Mouse (Mus musculus) G1E (cell line): ENCODE data around the gene 1190007I07Rik. TPM values are rescaled to one million over a fixed set of nuclear protein-coding genes. Genes with fewer than 3 reads are reported as not detected.
"Not testable (repeated sequence)": the region's sequence is repeated elsewhere in the genome, so short reads cannot be mapped to it uniquely, and the experiment has no call there.

Source experiments
- ATAC-seq: 2 replicates; pipeline ENCODE4 v1.8.0; 2016; ENCODE audit warnings: mild to moderate bottlenecking; ENCODE audit not compliant: insufficient number of reproducible peaks, poor library complexity, low FRiP score, severe bottlenecking; ENCODE audit errors: extremely low read depth
- DNase-seq: peaks from one replicate; pipeline ENCODE4 v3.0.0; 2012; ENCODE audit warnings: low spot score
- H3K27me3 ChIP-seq: 2 replicates; pipeline ENCODE4 v1.6.1; 2012; ENCODE audit warnings: mild to moderate bottlenecking, low read length, inconsistent platforms; ENCODE audit not compliant: insufficient read depth
- H3K36me3 ChIP-seq: replicated peaks from 2 replicates; pipeline ENCODE3; 2012; ENCODE audit warnings: mild to moderate bottlenecking, inconsistent platforms
- H3K4me1 ChIP-seq: 2 replicates; pipeline ENCODE4 v1.6.1; 2012; ENCODE audit warnings: low read depth, low read length, inconsistent platforms, mixed read lengths; ENCODE audit not compliant: insufficient read depth
- H3K4me3 ChIP-seq: 2 replicates; pipeline ENCODE4 v1.5.1; 2012; ENCODE audit warnings: low read depth, mild to moderate bottlenecking, inconsistent platforms, low read length, moderate library complexity, mixed read lengths
- H3K9me3 ChIP-seq: replicated peaks from 2 replicates; pipeline ENCODE4 v1.6.1; 2012; ENCODE audit warnings: inconsistent platforms
- CTCF ChIP-seq: IDR thresholded peaks from 2 replicates; pipeline ENCODE4 v1.5.1; 2012; ENCODE audit warnings: low read depth, low read length, inconsistent platforms, mixed read lengths
- GATA1 ChIP-seq: IDR thresholded peaks from 2 replicates; pipeline ENCODE4 v1.6.1; 2012; ENCODE audit warnings: borderline replicate concordance, low read length, inconsistent platforms, mixed read lengths
- GATA2 ChIP-seq: IDR thresholded peaks from 2 replicates; pipeline ENCODE4 v1.6.1; 2012; ENCODE audit warnings: low read depth, low read length, inconsistent platforms, borderline replicate concordance
- POLR2AphosphoS5 ChIP-seq: IDR thresholded peaks from 2 replicates; pipeline ENCODE4 v1.6.1; 2012; ENCODE audit warnings: low read depth, low read length, inconsistent platforms; ENCODE audit not compliant: insufficient replicate concordance
- TAL1 ChIP-seq: conservative IDR thresholded peaks from 2 replicates; pipeline ENCODE4 v1.6.1; 2012; ENCODE audit warnings: low read depth, low read length, inconsistent platforms, mixed read lengths
- polyA plus RNA-seq: library from polyadenylated mRNA; stranded (reverse); fragments of >175 nt; gene quantifications from 2 replicates; pipeline ENCODE4 v1.2.3, GENCODE M21; 2012
- total RNA-seq, 2 experiments: library from RNA; stranded (forward) in 1 of 2; stranded (reverse) in 1 of 2; fragments of 200-1000 nt in 1 of 2; fragments of >200 nt in 1 of 2; fragmentation: Nextera tagmentation in 1 of 2; gene quantifications; 2 replicates each; pipeline ENCODE4 v1.2.3; 2014 to 2017

The 1190007I07Rik gene
- total and polyA plus RNA-seq, 3 experiments: 10.5 to 59.5 (median 55.8) TPM

DNA sequence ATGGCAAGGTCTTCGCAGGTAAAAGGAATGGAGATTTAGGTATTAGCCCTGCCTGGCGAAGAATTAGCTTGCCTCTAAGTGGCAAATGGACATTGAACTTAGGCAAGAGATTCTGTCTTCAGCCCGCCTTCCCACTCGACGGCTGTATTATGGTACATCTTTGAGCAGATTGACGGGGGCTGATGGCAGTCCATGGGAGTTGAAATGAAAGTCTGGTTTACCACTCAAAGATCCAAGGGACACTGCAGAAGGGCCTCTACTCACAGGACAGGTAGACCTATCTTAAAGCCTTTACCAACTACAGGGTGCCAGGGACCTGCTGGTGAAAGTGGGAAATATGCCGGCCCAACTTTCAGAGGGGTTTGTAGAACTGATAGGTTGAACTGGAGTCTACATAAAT, 7.5 kb upstream of the 1190007I07Rik start:
- peaks cover 30% of the 10 kb centered on the region for H3K4me1 ChIP-seq
- TF ChIP-seq GATA1: no peak
- TF ChIP-seq POLR2AphosphoS5: no peak
- no peak for TF ChIP-seq GATA2
- TF ChIP-seq CTCF: no peak
- no peak for TF ChIP-seq TAL1
- H3K9me3 ChIP-seq: no peaks in the 10 kb centered on the region
- no peak for DNase-seq
- H3K4me3 ChIP-seq: peak overlapping the region; percentile 81
- H3K27me3 ChIP-seq: no peaks in the 10 kb centered on the region
- peaks cover 42% of the 10 kb centered on the region for H3K36me3 ChIP-seq
- ATAC-seq: no peak

DNA sequence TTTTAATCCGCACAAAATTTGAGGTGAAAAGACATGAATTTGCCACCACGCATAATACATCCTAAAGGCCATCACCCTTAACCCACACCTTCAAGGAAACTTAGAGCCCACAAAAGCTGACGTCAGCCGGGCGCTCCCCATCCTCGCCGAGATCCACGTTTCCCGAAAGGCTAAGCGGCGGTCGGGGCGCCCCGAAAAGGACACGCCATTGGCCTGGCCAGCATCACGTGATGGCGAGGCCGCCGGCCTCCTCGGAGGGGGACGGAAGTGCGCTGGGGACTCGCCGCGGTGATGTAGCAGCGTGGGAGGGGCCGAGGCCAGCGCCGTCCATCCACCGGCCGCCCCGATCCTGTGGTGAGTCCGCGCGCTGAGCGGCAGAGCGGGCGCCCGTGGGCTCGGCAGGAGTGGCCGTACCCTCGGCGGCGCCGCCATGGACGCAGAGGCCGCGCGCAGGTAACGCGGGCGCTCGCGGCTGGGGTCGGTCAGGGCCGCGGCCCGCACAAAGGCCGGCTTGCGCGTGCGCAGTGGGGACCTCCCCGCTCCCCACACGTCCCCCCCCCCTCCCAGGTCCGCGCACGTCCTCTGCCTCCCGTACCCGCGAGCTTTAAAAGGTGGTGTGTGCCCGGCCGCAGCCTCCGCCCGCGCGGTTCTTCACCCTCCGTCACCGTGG, 6.7 kb upstream of the 1190007I07Rik start, which contains the start of gene Tdg:
Gene Tdg, plus strand, starts transcription at position 243 of the 670 bp plus-strand sequence.
- H3K27me3 ChIP-seq, H3K9me3 ChIP-seq: not testable (repeated sequence)
- peak within 1 kb of the TSS; percentile 81 for H3K4me3 ChIP-seq
- peaks cover 30% of the 10 kb centered on the region for H3K4me1 ChIP-seq
- ATAC-seq (peak; percentile 93), DNase-seq (peak; percentile 91)
- H3K36me3 ChIP-seq: peaks cover 35% of the 10 kb centered on the region

DNA sequence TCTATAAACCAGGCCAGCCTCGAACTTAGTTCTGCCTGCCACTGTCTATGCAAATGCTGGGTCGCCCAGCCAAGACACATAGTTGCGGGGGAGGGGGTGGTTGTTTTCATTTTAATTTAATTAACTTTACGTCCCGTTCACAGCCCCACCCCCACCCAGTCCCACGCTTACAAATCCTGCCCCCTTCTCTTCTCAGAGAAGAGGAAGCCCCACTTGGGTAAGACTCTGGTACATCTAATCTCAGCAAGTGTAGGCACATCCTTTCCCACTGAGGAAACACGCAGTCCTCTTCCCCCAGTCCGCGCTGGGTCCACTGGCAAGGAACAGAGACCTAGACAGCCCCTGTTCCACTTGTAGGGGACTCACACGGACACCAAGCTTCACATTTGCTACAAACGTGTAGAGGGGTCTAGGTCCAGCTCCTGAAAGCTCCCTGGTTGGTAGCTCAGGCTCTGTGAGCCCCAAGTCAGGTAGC, 6.1 kb upstream of the 1190007I07Rik start:
- ATAC-seq: peak; percentile 10; the same call in 1 of the 2 replicates
- DNase-seq: no peak
- H3K27me3 ChIP-seq: no peaks in the 10 kb centered on the region
- TF ChIP-seq CTCF (no peak), POLR2AphosphoS5 (no peak), GATA2 (no peak), GATA1 (no peak), TAL1 (no peak)
- H3K4me1 ChIP-seq: peaks cover 27% of the 10 kb centered on the region
- no peaks in the 10 kb centered on the region for H3K9me3 ChIP-seq
- H3K36me3 ChIP-seq: peaks cover 31% of the 10 kb centered on the region
- H3K4me3 ChIP-seq: peak overlapping the region; percentile 81

DNA sequence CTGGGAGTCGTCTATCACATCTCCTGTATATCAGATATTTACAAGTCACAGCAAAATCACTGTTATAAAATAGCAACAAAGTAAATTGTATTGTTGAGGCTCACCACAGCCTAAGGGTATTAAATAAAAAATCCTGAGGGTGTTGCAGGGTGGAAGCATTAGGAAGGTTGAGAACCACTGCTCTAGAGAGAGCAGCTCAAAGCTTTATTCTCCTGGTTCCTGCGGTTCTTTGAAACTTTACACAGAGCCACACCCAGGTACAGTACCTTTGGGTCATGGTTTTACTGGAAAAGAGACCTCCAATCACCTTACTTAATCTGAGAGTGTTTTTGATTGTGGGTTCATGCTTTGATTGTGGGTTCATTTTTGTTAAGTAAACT, 515 bp upstream of the 1190007I07Rik start:
- H3K36me3 ChIP-seq, DNase-seq, H3K27me3 ChIP-seq, ATAC-seq, H3K9me3 ChIP-seq, H3K4me1 ChIP-seq: not testable (repeated sequence)
- H3K4me3 ChIP-seq: peak overlapping the region; percentile 82

DNA sequence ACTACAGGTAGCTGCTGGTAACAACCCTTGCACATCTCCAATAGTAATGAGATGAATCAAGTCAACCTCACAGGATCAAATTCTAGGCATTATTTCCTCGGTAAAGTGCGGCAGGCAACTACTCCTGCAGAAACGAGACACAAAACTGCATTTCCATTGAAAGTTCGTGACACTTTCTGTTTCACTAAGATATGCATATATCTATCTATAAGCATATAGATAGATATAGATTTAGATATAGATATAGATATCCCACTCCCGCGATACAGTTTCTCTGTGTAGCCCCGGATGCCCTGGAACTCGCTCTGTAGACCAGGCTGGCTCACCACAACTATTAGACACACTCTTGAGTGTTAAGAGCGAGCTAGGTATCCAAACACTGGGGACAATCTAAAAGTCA, 793 bp downstream of the 1190007I07Rik start:
- TF ChIP-seq TAL1: no peak
- no peak for TF ChIP-seq GATA2
- TF ChIP-seq CTCF: no peak
- TF ChIP-seq GATA1: no peak
- no peak for TF ChIP-seq POLR2AphosphoS5
- DNase-seq: no peak
- Histone ChIP-seq H3K4me1 (peaks cover 9% of the 10 kb centered on the region), H3K4me3 (peak overlapping the region; percentile 82), H3K36me3 (peaks cover 2% of the 10 kb centered on the region), H3K9me3 (no peaks in the 10 kb centered on the region), H3K27me3 (no peaks in the 10 kb centered on the region)
- no peak for ATAC-seq

DNA sequence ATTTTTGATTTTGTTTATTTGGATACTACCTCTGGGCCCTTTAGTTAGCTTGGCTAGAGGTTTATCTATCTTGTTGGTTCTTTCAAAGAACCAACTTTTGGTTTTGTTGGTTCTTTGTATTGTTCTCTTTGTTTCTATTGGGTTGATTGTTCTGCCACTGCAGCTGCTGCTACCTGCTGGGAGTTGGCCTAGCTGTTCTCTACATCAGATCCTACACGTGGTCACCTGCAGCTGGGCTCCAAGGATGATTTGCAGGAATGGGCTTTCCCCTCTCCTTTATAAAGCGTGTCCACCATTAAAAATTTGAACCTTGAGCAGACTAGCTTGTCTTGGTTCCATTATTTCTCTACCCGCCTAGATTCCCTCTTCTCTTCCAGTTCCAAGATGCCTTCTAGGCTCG, 28.6 kb downstream of the 1190007I07Rik start:
- not testable (repeated sequence) for DNase-seq, H3K4me1 ChIP-seq, H3K36me3 ChIP-seq, H3K27me3 ChIP-seq, H3K4me3 ChIP-seq, ATAC-seq, H3K9me3 ChIP-seq

DNA sequence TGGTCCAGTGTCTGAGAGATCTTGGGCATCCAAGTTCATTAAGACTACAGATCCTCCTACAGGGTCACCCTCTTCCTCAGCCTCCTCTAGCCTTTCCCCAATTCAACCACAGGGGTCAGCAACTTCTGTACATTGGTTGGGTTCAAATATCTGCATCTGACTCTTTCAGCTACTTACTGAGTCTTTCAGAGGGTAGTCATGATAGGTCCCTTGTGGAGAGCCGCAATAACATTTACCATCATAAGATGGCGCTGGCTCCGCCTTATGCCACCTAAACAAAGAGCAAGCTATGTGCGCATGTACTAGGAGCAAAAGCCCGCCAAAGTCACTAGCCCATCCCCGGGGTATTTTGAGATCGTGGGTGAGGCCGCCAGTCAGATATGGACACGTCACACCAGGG, 33.4 kb downstream of the 1190007I07Rik start:
- DNase-seq, H3K27me3 ChIP-seq, H3K36me3 ChIP-seq, H3K4me1 ChIP-seq, ATAC-seq, H3K4me3 ChIP-seq, H3K9me3 ChIP-seq: not testable (repeated sequence)

DNA sequence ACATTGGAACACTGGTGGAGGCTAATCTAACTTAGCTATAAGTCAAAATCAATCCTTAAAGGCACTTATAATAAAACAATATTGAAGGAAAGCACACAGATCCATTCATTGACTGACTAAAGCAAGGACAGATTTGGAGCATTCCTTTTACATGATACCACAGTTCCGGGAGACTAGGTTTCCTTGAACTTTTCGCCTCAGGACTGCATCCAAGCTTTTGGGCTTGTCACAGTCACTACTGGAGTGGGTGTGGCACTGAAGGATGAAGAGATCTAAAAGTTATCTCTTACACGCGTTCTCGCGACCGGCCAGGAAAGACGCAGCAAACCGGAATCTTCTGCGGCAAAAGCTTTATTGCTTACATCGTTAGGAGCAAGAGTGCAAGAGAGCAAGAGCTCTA, 51.9 kb downstream of the 1190007I07Rik start:
- H3K36me3 ChIP-seq, H3K4me3 ChIP-seq, H3K4me1 ChIP-seq, H3K9me3 ChIP-seq, DNase-seq, H3K27me3 ChIP-seq, ATAC-seq: not testable (repeated sequence)

Other genes with a start within 250 kb of the 1190007I07Rik start
- gene Gm1553, start 130.6 kb downstream of the 1190007I07Rik start, total RNA-seq (2014; fragmentation: Nextera tagmentation): not detected in 2 replicates
- gene Gm1553, start 130.6 kb downstream of the 1190007I07Rik start, total RNA-seq (2017): not detected in 2 replicates
- not detected in 2 replicates for gene Gm1553, start 130.6 kb downstream of the 1190007I07Rik start, polyA plus RNA-seq
- 40.9 and 62.2 TPM in 2 replicates for gene Tdg, start 6.6 kb upstream of the 1190007I07Rik start, total RNA-seq (2014; fragmentation: Nextera tagmentation)
- 15.7 and 18.8 TPM in 2 replicates for gene Tdg, start 6.6 kb upstream of the 1190007I07Rik start, total RNA-seq (2017)
- 16.7 and 16.9 TPM in 2 replicates for gene Tdg, start 6.6 kb upstream of the 1190007I07Rik start, polyA plus RNA-seq
- 0.29 TPM in 1 of 2 replicates, not detected in the other for gene Glt8d2, start 67.4 kb upstream of the 1190007I07Rik start, total RNA-seq (2014; fragmentation: Nextera tagmentation)
- 0.33 and 0.41 TPM in 2 replicates for gene Glt8d2, start 67.4 kb upstream of the 1190007I07Rik start, total RNA-seq (2017)
- not detected in 2 replicates for gene Glt8d2, start 67.4 kb upstream of the 1190007I07Rik start, polyA plus RNA-seq
- gene Hcfc2, start 72.9 kb upstream of the 1190007I07Rik start, total RNA-seq (2014; fragmentation: Nextera tagmentation): 42.0 and 48.3 TPM in 2 replicates
- 75.2 and 79.4 TPM in 2 replicates for gene Hcfc2, start 72.9 kb upstream of the 1190007I07Rik start, total RNA-seq (2017)
- gene Hcfc2, start 72.9 kb upstream of the 1190007I07Rik start, polyA plus RNA-seq: 3.6 and 4.4 TPM in 2 replicates
- gene Nfyb, start 140.9 kb upstream of the 1190007I07Rik start, total RNA-seq (2014; fragmentation: Nextera tagmentation): 51.9 and 70.4 TPM in 2 replicates
- 76.8 and 87.4 TPM in 2 replicates for gene Nfyb, start 140.9 kb upstream of the 1190007I07Rik start, total RNA-seq (2017)
- 26.1 and 33.9 TPM in 2 replicates for gene Nfyb, start 140.9 kb upstream of the 1190007I07Rik start, polyA plus RNA-seq
- 60.8 and 73.1 TPM in 2 replicates for gene Txnrd1, start 210.7 kb upstream of the 1190007I07Rik start, total RNA-seq (2014; fragmentation: Nextera tagmentation)
- gene Txnrd1, start 210.7 kb upstream of the 1190007I07Rik start, total RNA-seq (2017): 83.1 and 88.7 TPM in 2 replicates
- 83.9 and 114 TPM in 2 replicates for gene Txnrd1, start 210.7 kb upstream of the 1190007I07Rik start, polyA plus RNA-seq
- gene Eid3, start 243.4 kb upstream of the 1190007I07Rik start, total RNA-seq (2014; fragmentation: Nextera tagmentation): 7.6 and 8.0 TPM in 2 replicates
- 3.3 and 4.5 TPM in 2 replicates for gene Eid3, start 243.4 kb upstream of the 1190007I07Rik start, total RNA-seq (2017)
- 0.26 and 0.28 TPM in 2 replicates for gene Eid3, start 243.4 kb upstream of the 1190007I07Rik start, polyA plus RNA-seq